Mouse (Mus musculus) cerebellum, adult 18-20 months (tissue): ENCODE data around the gene Pole2.
A peak's percentile ranks its signal among the peaks of the same experiment; 100 is the strongest.

Source experiments
- DNase-seq, 2 experiments: peaks; one replicate each; pipeline ENCODE4 v3.0.0; 2021

Gene Pole2

DNA sequence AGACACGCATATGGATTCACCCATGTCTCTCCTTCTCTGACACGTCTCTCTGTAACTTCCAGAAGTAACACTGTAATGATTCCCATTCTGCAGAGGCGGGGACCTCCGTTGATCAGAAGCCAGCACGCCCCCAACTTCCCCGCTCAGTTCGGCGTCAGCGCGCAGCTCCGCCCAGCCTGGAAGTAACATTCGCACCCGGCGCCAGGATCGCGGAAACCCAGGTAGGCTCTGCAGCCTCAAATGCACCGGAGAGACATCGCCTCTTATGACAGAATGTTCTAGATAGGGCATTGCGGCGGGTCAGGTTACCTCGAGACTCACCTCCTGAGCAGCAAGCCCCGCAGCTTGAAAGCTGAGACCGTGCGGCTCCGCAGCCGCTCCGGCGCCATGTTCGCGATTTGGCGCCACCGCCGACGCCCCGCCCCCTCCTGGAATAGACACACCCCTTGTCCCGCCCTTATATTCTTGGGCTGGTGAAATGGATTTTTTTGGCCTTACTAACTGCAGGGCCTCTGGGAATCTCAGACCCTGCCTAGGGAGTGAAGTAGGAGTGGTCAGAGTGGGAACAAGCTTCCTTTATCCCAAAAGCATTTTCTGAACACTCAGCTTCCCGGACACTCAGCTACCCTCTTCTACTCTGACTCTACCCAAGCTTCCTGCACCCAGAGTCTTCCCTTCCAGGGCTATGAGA is at the start of gene Pole2:
Gene Pole2, minus strand, starts transcription at position 420 of the 691 bp plus-strand sequence.
- DNase-seq = peak; percentile 82 to 87

GRCm38 (mm10) chr12:69268956-69269355 is 41.0 kb upstream of the Pole2 start:
- no peak for DNase-seq

GRCm38 (mm10) chr12:69267956-69268632 is 40.1 kb upstream of the Pole2 start:
- DNase-seq = no peak

DNA sequence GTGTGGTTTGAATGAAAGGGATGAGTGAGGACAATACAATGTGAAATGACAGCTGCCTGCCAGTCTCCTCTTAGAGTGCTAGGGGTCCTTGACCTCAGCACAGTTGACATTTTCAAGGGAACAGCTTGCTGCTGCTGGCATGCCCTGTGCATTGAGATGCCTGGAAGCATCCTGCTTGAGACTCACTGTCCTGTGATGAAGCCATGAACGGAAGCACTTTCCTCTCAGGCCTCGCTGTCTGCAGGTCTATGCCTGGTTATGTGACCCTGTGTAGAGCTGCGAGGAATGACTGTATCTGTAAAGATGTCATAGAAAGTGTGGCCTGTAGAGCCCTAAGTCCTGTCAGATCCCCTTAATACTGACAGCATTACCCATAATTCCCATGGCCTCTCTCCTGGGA is 37.0 kb upstream of the Pole2 start:
- no peak for DNase-seq

GRCm38 (mm10) chr12:69262251-69262650 is 34.3 kb upstream of the Pole2 start:
- no peak for DNase-seq

GRCm38 (mm10) chr12:69257836-69258235 is 29.8 kb upstream of the Pole2 start:
- DNase-seq = no peak

DNA sequence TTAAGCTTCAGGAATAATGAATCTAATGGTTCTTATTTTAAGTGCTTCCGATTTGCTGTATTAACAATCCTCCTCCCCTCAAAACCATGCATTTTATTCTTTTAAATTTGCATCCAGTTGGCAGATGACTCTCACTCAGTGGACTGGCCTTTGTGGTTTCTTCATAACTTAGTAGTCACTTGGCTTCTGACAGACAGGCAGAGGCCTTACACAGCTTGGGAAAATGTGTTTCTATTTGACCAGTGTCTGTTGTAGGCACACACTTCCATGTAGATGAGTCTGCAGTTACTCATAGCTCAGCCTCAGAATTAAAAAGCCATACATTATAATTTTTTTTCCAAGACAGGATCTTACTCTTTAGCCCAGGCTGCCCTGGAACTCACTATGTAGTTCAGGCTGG is 25.8 kb upstream of the Pole2 start:
- no peak for DNase-seq

DNA sequence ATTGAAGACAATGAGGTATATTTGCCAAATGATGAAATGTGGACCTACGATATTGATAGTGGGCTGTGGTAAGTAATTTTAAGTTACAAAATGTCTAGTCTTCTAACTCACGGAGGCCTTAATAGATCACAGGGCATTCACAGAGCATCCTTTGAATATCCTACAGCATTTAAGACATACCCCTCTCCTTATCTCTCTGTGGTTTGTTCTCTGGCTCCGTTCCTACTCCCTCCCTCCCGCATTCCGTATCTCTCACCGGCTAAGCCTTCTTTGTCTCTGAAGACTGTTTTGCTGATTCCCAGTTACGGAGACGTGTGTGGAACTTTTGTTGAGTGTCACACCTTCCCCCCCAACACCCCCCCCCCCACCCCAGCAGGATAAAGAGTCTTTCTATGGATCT is 22.8 kb upstream of the Pole2 start:
- DNase-seq = no peak

DNA sequence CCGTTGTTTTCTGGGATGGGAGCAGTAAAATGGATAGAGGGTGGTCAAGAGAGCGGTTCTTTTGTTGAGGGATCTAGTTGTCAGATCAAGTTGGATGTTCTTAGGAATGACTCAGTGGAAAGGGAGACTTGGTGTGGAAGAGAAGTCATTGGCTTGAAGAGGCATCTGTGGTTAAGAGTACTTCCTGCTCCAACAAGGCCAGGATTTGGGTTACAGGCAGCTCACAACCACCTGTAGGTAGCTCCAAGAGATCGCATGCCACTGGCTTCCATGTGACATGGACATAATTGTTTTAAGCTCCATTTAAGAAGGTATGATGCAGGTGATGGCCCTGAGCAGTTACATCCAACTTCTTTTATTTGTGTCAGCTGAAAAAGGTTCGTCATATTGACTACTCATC is 21.8 kb upstream of the Pole2 start:
- DNase-seq = no peak

DNA sequence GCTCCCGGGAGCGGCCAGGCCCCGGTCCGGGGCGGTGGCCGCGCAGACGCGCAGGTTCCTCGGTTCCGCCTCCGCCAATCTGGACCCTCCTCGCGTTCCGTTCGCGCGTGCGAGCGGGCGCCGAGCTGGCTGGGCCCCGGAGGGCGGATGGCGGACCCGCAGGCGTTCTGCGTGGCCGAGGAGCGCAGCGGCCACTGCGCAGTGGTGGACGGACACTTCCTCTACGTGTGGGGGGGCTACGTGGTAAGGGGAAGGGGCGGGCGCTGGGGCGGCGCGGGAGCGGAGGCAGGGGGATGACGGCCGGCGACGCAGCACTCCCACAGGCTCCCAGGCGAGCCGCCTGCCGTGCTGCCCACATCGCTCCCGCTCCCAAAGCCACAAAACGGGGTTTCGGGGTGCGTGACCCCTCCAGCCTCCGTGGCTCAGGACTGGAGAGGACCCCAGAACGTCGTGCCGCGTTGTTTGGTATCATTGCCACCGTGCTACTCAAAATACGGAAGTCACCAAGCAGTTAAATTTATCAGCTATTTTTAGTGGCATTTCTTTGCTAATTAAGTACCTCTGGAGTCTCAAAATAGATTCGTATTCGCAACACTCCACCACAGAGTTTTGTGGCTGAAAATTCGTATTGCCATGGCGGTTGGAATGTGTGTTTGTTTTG is 13.9 kb upstream of the Pole2 start:
- peak; percentile 80 to 84 for DNase-seq

DNA sequence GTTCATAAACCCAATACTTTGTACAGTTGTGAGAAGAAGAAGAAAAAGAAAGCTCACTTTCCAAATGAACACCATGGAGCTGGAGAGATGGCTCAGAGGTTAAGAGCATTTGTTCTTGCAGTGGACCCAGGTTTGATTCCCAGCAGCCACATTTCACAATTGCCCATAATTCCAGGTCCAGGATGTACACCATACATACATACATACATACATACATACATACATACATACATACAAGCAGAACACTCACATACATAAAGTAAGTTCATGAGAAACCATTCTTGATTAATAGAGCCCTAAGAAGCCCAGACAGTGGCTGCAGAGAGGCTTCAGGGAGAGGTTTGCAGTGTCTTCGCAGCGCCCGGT is 13.4 kb upstream of the Pole2 start:
- DNase-seq = no peak

- no peak for DNase-seq
Measured at GRCm38 (mm10) chr12:69240876-69241275, 12.9 kb upstream of the Pole2 start, which contains the start of gene Klhdc1. Gene Klhdc1 (plus strand): TSS chr12:69241176.

GRCm38 (mm10) chr12:69238284-69238683 is 10.3 kb upstream of the Pole2 start:
- DNase-seq = no peak

- DNase-seq = no peak
Measured at GRCm38 (mm10) chr12:69235782-69236181, 7.8 kb upstream of the Pole2 start.

DNA sequence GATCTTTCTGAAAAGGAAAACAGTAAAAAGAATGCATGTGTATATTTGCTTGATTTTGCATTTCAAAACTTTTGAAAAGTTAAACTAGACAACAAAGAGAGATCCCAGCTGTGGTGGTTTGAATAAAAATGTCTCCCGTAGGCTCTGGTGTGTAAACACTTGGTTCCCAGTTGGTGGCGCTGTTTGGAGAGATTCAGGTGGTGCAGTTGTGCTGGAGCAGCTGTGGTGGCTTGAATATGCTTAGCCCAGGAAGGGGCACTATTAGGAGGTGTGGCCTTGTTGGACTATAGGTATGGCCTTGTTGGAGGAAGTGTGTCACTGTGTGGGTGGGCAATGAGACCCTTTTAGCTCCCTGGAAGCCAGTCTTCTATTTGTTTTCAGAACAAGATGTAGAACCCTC is 1.3 kb upstream of the Pole2 start:
- DNase-seq = no peak

- no peak for DNase-seq
Measured at GRCm38 (mm10) chr12:69220613-69221277, 7.2 kb downstream of the Pole2 start.

DNA sequence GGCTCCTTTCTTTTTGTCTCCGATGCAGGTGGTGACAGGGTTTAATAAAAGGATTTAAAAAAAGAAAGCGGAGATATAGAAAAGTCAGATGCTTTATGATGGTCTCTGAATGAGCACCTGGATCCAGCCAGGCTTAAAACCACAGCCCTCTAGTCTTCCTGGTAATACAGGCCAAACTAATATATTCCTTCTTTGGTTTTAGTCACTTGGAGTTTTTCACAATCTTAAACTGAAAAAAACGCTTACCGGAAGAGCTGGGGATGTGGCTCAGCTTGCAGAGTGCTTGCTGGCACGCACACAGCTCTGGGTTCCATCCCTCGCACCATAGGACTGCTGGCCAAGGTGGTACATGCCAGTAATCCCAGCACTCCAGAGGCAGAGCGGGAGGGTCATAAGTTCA is 11.4 kb downstream of the Pole2 start:
- DNase-seq = no peak

DNA sequence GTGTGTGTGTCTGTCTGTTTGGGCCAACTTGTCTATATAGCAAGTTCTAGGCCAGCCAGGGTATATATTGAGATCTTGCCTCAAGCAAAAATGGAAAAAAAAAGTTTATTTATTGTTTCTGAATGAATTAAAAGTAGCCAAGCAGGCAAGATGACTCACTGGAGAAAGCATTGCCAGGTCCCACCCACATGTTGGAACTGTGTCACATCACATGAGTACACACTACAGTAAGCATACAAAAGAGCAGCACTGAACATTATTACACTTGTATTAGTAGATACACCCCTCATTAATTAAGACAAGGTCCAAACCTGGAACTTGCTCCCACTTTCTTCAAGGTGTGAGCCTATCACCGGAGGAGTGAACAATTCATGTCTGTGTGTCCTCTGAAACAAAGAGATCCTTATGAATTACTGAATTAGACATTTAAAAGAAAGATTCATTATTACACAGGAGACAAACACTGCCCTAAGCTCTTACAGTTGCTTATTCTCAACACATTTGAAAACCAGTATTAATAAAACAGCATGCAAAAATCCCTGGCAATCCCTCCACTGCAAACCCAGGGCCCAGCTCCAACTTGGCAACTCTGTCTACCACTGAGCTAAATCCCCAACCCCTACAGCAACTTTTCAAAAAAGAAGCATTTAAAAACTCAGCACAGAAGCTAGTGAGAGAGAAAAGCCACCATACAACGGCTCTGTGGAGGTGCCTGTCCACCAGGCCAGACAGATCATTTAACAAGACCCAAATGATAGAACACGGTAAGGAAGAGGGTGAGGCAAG is 12.8 kb downstream of the Pole2 start:
- no peak for DNase-seq

GRCm38 (mm10) chr12:69214393-69214792 is 13.6 kb downstream of the Pole2 start:
- no peak for DNase-seq

- no peak for DNase-seq
Measured at GRCm38 (mm10) chr12:69213186-69213777, 14.7 kb downstream of the Pole2 start.

DNA sequence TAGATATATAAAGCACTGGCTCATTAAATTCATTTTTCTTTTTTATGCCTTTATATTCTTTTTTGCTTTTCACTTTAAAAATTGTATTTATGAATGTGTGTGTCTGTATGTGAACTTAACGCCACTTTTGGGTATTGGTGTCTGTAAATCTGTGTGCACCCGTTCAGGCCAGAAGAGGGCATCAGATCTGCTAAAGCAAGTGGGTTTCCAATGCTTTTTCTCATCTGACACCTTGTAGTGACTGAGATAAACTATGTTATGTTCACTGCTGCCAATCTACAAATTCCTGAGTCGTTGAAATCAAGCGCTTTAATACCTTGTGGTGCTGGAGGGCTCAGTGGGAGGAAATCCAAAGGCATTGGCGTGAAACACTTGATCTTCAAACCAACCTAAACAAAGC is 16.9 kb downstream of the Pole2 start:
- no peak for DNase-seq
